Mouse (Mus musculus) hindbrain, embryonic 14.5 days (tissue): ENCODE measurements around the gene Prtg. TPM values are rescaled to one million over a fixed set of nuclear protein-coding genes. Genes with fewer than 3 reads are reported as not detected.

Source experiments
- ATAC-seq: fragments of 200-750 bp; cut with Nextera tagmentation; 2 replicates; pipeline ENCODE4 v1.8.0; 2017; ENCODE audit warnings: moderate number of reproducible peaks, mild to moderate bottlenecking, moderate TSS enrichment, moderate library complexity; ENCODE audit not compliant: low FRiP score
- DNase-seq: peaks from one replicate; pipeline ENCODE4 v3.0.0-alpha.2; 2015; ENCODE audit warnings: low spot score
- H3K27ac ChIP-seq: fragments of 300-500 bp; sonication (generic); 2 replicates; pipeline ENCODE4 v1.5.1; 2014; ENCODE audit warnings: mild to moderate bottlenecking, moderate library complexity
- H3K27me3 ChIP-seq: fragments of 300-500 bp; sonication (generic); 2 replicates; pipeline ENCODE4 v1.6.1; 2014; ENCODE audit warnings: mild to moderate bottlenecking, low read length, mixed read lengths; ENCODE audit not compliant: control insufficient read depth, insufficient read depth
- H3K36me3 ChIP-seq: fragments of 300-500 bp; sonication (generic); replicated peaks from 2 replicates; pipeline ENCODE4 v1.6.1; 2014; ENCODE audit not compliant: control insufficient read depth, insufficient read depth
- H3K4me1 ChIP-seq: fragments of 300-500 bp; sonication (generic); replicated peaks from 2 replicates; pipeline ENCODE4 v1.6.1; 2014; ENCODE audit warnings: antibody characterized with exemption, low read length, mixed read lengths; ENCODE audit not compliant: control insufficient read depth, insufficient read depth
- H3K4me2 ChIP-seq: fragments of 300-500 bp; sonication (generic); replicated peaks from 2 replicates; pipeline ENCODE4 v1.6.1; 2014; ENCODE audit warnings: mild to moderate bottlenecking, moderate library complexity
- H3K4me3 ChIP-seq: fragments of 300-500 bp; sonication (generic); replicated peaks from 2 replicates; pipeline ENCODE4 v1.5.1; 2014; ENCODE audit warnings: mild to moderate bottlenecking, low read length
- H3K9ac ChIP-seq: fragments of 300-500 bp; sonication (generic); 2 replicates; pipeline ENCODE4 v1.6.1; 2014
- H3K9me3 ChIP-seq: fragments of 300-500 bp; sonication (generic); 2 replicates; pipeline ENCODE4 v1.6.1; 2016; ENCODE audit warnings: low read length; ENCODE audit not compliant: control insufficient read depth
- WGBS: fragments of 180-500 bp; shearing (Covaris S2); extraction: QIAGEN DNeasy Blood & Tissue Kit; methylation state at CpG from one replicate; pipeline ENCODE4 v1.1.7; 2014; 5-methylcytosine and 5-hydroxymethylcytosine counted together
- polyA plus RNA-seq: library from polyadenylated mRNA; unstranded; fragments of >200 nt; fragmentation: Nextera tagmentation; extraction: Ambion mirVana; gene quantifications from 2 replicates; pipeline ENCODE4 v1.2.1, GENCODE M21; 2014

Prtg gene
- polyA plus RNA-seq, 1 experiment from 2014 or later = 0.98 TPM

DNA sequence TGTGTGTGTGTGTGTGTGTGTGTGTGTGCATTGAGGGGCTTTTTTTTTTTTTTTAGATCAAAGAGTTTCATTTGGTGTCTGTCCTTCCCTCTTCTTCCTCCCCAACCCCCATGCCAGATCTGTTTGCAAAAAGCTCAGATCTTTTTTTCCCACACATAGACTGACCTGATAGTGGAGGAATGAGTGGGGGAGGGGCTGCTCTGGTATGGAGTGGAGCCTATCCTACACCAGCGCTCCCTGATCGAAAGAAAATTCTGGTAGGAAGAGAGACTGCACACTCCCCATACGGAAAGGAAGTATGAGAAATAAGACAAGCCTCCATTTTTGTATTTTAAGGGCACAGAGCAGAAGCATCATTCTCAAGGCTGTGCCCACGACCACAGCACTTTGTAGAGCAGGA lies 25.2 kb upstream of the Prtg start:
- no peak for ATAC-seq
- Histone ChIP-seq H3K36me3 (no peaks in the 10 kb centered on the region), H3K4me3 (no peak overlapping the region), H3K9me3 (no peaks in the 10 kb centered on the region), H3K4me2 (no peak overlapping the region), H3K9ac (no peak overlapping the region), H3K4me1 (0 out of 2 replicates have a peak, but pooled peaks cover 5% of the 10 kb centered on the region), H3K27ac (no peak overlapping the region), H3K27me3 (no peaks in the 10 kb centered on the region)
- DNase-seq = no peak
- WGBS = 46% methylated on average over 4 of the region's 4 CpGs

DNA sequence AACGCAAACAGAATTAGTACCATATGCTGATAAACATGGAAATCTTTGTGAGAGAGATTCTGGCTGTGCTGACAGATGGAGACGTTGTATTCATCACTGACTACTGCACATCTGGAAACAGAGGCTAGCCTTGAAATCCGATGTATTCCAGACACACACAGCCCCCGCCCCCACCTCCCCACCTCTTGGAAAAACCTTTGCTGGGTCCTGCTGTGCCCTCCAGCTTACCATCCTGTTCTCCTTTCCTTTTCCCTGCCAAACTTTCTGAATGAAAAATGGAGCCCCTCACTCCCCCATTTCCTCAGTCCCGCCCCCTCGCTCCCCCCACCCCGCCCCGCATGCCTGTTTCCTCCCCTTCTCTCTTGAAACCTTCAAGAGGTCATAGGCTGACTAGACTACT lies 24.6 kb upstream of the Prtg start:
- WGBS = 59% methylated on average over 8 of the region's 8 CpGs
- 0 out of 2 replicates have a peak, but pooled peaks cover 5% of the 10 kb centered on the region for H3K4me1 ChIP-seq
- H3K27me3 ChIP-seq = no peaks in the 10 kb centered on the region
- no peak overlapping the region for H3K27ac ChIP-seq
- no peak for ATAC-seq
- no peak overlapping the region for H3K4me2 ChIP-seq
- H3K9me3 ChIP-seq = no peaks in the 10 kb centered on the region
- H3K36me3 ChIP-seq = no peaks in the 10 kb centered on the region
- H3K4me3 ChIP-seq = no peak overlapping the region
- DNase-seq = no peak
- H3K9ac ChIP-seq = no peak overlapping the region

DNA sequence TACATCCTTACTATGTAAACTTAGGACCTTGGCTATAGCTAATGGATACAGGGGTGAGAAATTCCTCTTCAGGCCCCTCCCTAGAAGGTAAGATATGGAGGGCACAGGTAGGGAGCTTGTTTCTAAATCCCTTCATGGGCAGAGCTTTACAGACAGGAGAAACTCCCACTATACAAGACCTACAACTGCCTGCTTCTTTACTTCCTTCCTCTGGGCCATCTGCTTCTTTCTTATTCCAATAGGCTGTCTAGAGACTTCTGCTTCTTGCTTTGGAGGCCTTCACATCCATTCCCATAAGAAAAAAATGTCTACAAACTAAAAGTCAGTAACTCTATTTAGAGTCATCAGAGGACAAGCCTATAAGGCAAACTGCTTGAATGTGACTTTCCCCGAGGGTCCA lies 18.9 kb upstream of the Prtg start:
- DNase-seq (no peak), ATAC-seq (no peak)
- no peaks in the 10 kb centered on the region for H3K27me3 ChIP-seq
- WGBS = 91% methylated on average over 1 of the region's 1 CpGs
- no peak overlapping the region for H3K4me3 ChIP-seq
- no peaks in the 10 kb centered on the region; the same call in 1 of the 2 replicates for H3K4me1 ChIP-seq
- H3K27ac ChIP-seq = no peak overlapping the region
- H3K36me3 ChIP-seq = no peaks in the 10 kb centered on the region
- no peak overlapping the region for H3K9ac ChIP-seq
- H3K4me2 ChIP-seq = no peak overlapping the region
- no peaks in the 10 kb centered on the region for H3K9me3 ChIP-seq

DNA sequence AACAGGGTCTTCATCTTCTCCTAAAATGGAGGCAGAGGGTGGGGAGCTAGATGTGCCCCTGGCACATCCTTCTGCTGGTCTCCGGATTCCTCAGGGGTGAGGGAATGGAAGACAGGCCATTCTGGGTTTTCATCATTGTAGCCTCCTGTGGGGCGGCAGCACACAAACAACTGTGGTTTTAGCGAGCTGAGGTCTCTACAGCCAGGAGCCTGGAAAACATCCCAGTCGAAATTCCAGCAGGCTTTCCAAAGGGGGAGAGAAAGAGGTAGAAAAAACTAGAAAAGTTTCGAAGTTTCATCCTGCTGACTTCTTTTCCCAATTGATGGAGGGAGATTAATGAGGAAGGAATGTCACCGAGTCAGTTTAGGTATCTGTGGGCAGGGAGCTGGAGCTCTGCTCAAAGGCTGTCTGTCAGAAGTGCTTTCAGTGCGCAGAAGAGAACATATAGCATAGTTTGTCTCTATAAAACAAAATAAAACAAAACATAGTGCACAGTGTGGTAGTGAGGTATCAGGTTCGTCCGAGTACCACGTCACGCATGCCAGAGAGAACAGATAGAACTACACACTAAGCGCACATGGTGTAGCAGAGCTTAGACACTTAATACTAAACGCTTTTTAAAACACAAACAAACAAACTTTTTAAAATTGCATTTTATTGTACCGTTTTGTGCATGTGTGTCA lies 16.0 kb upstream of the Prtg start:
- Histone ChIP-seq H3K9ac (no peak overlapping the region), H3K4me2 (no peak overlapping the region), H3K4me3 (no peak overlapping the region), H3K27ac (no peak overlapping the region), H3K36me3 (no peaks in the 10 kb centered on the region), H3K27me3 (no peaks in the 10 kb centered on the region), H3K9me3 (0 out of 2 replicates have a peak, but pooled peaks cover 4% of the 10 kb centered on the region), H3K4me1 (no peaks in the 10 kb centered on the region; the same call in 1 of the 2 replicates)
- 50% methylated on average over 14 of the region's 14 CpGs for WGBS
- no peak for DNase-seq
- ATAC-seq = no peak

DNA sequence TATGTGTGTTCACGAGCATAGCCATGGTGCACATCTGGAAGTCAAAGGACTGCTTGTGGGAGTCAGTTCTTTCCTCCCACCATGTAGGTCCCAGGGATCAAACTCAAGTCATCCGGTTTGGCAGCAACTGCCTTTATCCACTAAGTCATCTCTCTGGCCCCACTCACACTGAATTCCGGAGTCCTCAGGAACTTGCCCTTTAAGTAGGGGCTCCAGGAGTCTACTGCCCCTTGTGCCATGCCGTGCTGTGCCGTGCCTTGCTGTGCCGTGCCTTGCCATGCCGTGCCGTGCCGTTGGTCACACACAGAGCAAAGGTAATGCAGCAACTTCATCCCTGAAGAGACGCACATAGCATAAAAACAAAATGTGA lies 15.5 kb upstream of the Prtg start:
- no peaks in the 10 kb centered on the region for H3K36me3 ChIP-seq
- WGBS = 38% methylated on average over 10 of the region's 10 CpGs
- 0 out of 2 replicates have a peak, but pooled peaks cover 4% of the 10 kb centered on the region for H3K9me3 ChIP-seq
- H3K4me1 ChIP-seq = no peaks in the 10 kb centered on the region; the same call in 1 of the 2 replicates
- peak overlapping the region; percentile 35 for H3K4me2 ChIP-seq
- DNase-seq (no peak), ATAC-seq (no peak)
- H3K27me3 ChIP-seq = no peaks in the 10 kb centered on the region
- H3K27ac ChIP-seq = no peak overlapping the region
- no peak overlapping the region for H3K4me3 ChIP-seq
- no peak overlapping the region for H3K9ac ChIP-seq

GRCm38 (mm10) chr9:72791681-72792080 lies 15.0 kb upstream of the Prtg start:
- Histone ChIP-seq H3K27me3 (no peaks in the 10 kb centered on the region), H3K4me2 (peak overlapping the region; percentile 35), H3K9ac (0 out of 2 replicates have a peak overlapping the region, but pooled peaks have one; percentile 21), H3K27ac (no peak overlapping the region), H3K4me3 (no peak overlapping the region), H3K4me1 (no peaks in the 10 kb centered on the region; the same call in 1 of the 2 replicates), H3K36me3 (no peaks in the 10 kb centered on the region), H3K9me3 (0 out of 2 replicates have a peak, but pooled peaks cover 4% of the 10 kb centered on the region)
- no peak for DNase-seq
- no peak for ATAC-seq
- WGBS = 5% methylated on average over 6 of the region's 6 CpGs

DNA sequence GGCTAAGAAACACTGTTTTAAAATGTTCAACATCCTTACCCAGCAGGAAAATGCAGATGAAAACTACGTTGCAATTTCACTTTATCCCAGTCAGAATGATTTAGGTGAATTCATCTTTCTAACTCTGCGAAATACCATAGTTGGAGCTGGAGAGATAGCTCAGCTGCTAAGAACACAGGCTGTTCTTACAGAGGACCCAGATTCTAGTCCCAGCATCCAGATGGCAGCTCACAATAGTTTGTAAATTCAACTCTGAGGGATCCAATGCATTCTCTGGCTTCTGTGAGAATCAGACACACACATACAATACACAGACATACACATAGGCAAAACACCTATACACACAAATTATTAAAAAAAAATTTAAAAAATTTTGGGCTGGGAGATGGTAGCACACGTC lies 11.4 kb upstream of the Prtg start:
- no peak overlapping the region for H3K9ac ChIP-seq
- no peak overlapping the region for H3K4me2 ChIP-seq
- H3K27me3 ChIP-seq = no peaks in the 10 kb centered on the region
- no peak overlapping the region for H3K27ac ChIP-seq
- ATAC-seq = no peak
- no peak for DNase-seq
- H3K4me1 ChIP-seq = no peaks in the 10 kb centered on the region
- 81% methylated on average over 3 of the region's 3 CpGs for WGBS
- H3K36me3 ChIP-seq = no peaks in the 10 kb centered on the region
- H3K9me3 ChIP-seq = 0 out of 2 replicates have a peak, but pooled peaks cover 4% of the 10 kb centered on the region
- H3K4me3 ChIP-seq = no peak overlapping the region

DNA sequence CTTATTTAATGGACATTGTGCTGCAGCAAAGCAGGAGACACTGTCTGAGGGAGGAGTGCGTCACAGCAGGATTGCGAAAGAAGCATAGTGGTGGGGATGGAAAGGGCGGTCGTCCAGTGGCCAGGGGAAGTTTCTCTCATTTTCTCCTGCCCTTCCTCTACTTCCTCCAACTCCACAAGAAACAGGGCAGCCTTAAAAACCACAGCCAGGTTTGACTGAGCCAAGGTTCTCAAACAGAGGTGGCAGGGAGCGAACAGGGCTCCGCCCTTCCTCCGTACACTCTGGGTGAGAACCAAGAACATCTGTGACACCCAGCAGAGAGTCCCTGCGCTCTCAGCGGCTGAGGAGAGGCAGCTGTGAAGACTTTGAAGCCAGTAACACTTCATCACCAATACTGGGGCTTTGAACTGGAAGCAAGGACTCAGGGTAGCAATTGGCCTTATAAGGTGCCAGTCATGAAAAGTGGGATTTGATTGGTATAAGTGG lies 9.5 kb upstream of the Prtg start:
- no peaks in the 10 kb centered on the region for H3K4me1 ChIP-seq
- WGBS = 62% methylated on average over 9 of the region's 9 CpGs
- 0 out of 2 replicates have a peak, but pooled peaks cover 4% of the 10 kb centered on the region for H3K9me3 ChIP-seq
- no peak overlapping the region for H3K9ac ChIP-seq
- no peak overlapping the region for H3K4me2 ChIP-seq
- H3K4me3 ChIP-seq = no peak overlapping the region
- ATAC-seq = no peak
- H3K27ac ChIP-seq = no peak overlapping the region
- H3K36me3 ChIP-seq = no peaks in the 10 kb centered on the region
- DNase-seq = no peak
- H3K27me3 ChIP-seq = no peaks in the 10 kb centered on the region

DNA sequence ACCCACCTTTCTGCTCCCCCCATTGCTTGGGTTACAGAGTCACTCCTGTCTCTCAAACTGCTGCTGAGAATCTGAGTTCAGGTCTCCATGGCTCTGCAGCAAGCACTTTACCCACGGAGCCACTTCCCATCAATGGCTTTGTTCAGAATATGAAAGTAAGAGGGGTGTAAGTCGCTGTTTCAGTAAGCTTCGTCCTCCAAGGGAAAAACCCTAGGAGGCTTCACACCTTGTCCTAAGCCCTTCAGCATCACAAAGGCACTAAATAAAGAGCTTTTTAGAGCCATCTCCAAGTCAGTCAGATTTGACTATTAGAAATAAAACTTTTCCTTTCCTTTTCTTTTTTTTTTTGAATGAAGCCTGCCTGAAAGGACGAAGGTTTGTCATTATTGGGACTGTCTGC lies 3.4 kb upstream of the Prtg start:
- Histone ChIP-seq H3K9me3 (no peaks in the 10 kb centered on the region), H3K4me3 (no peak overlapping the region), H3K27ac (no peak overlapping the region), H3K36me3 (no peaks in the 10 kb centered on the region), H3K4me1 (peaks cover 15% of the 10 kb centered on the region), H3K4me2 (no peak overlapping the region), H3K27me3 (no peaks in the 10 kb centered on the region), H3K9ac (no peak overlapping the region)
- WGBS = 28% methylated on average over 4 of the region's 4 CpGs
- no peak for DNase-seq
- no peak for ATAC-seq
